Mouse (Mus musculus) forebrain, embryonic 11.5 days (tissue): ENCODE results near the gene Timp2. TPM values are rescaled to one million over a fixed set of nuclear protein-coding genes. Genes with fewer than 3 reads are reported as not detected.

Experiments used
- ATAC-seq: fragments of 200-750 bp; cut with Nextera tagmentation; replicated peaks from 2 replicates; pipeline ENCODE4 v1.8.0; 2017; ENCODE audit warnings: moderate TSS enrichment; ENCODE audit not compliant: low FRiP score
- DNase-seq: peaks from one replicate; pipeline ENCODE4 v3.0.0-alpha.2; 2017; ENCODE audit warnings: low spot score
- H3K27ac ChIP-seq: fragments of 300-500 bp; sonication (generic); 2 replicates; pipeline ENCODE4 v1.5.1; 2014; ENCODE audit warnings: low read depth, low read length
- H3K27me3 ChIP-seq: fragments of 300-500 bp; sonication (generic); 2 replicates; pipeline ENCODE4 v1.6.1; 2014; ENCODE audit warnings: mild to moderate bottlenecking, low read length, mixed read lengths; ENCODE audit not compliant: control insufficient read depth, insufficient read depth
- H3K36me3 ChIP-seq: fragments of 300-500 bp; sonication (generic); 2 replicates; pipeline ENCODE4 v1.6.1; 2014; ENCODE audit warnings: mild to moderate bottlenecking, low read length, moderate library complexity, mixed read lengths; ENCODE audit not compliant: control insufficient read depth, insufficient read depth
- H3K4me1 ChIP-seq: fragments of 300-500 bp; sonication (generic); replicated peaks from 2 replicates; pipeline ENCODE4 v1.6.1; 2014; ENCODE audit warnings: low read length, mixed read lengths; ENCODE audit not compliant: control insufficient read depth, insufficient read depth
- H3K4me2 ChIP-seq: fragments of 300-500 bp; sonication (generic); 2 replicates; pipeline ENCODE4 v1.6.1; 2014; ENCODE audit warnings: low read depth, mild to moderate bottlenecking, low read length, moderate library complexity, mixed read lengths; ENCODE audit not compliant: severe bottlenecking
- H3K4me3 ChIP-seq: fragments of 300-500 bp; sonication (generic); 2 replicates; pipeline ENCODE4 v1.5.1; 2014; ENCODE audit warnings: low read depth, low read length
- H3K9ac ChIP-seq: fragments of 300-500 bp; sonication (generic); 2 replicates; pipeline ENCODE4 v1.6.1; 2014; ENCODE audit warnings: low read length
- H3K9me3 ChIP-seq: fragments of 300-500 bp; sonication (generic); 2 replicates; pipeline ENCODE4 v1.6.1; 2016; ENCODE audit warnings: low read length, mixed read lengths; ENCODE audit not compliant: control insufficient read depth
- WGBS: fragments of 180-500 bp; shearing (Covaris S2); extraction: QIAGEN DNeasy Blood & Tissue Kit; methylation state at CpG from one replicate; pipeline ENCODE4 v1.1.7; 2014; 5-methylcytosine and 5-hydroxymethylcytosine counted together
- polyA plus RNA-seq: library from polyadenylated mRNA; unstranded; fragments of >200 nt; fragmentation: Nextera tagmentation; extraction: Ambion mirVana; gene quantifications from 2 replicates; pipeline ENCODE4 v1.2.1, GENCODE M21; 2014

The Timp2 gene
- polyA plus RNA-seq, 1 experiment from 2014 or later = 48.0 TPM

DNA sequence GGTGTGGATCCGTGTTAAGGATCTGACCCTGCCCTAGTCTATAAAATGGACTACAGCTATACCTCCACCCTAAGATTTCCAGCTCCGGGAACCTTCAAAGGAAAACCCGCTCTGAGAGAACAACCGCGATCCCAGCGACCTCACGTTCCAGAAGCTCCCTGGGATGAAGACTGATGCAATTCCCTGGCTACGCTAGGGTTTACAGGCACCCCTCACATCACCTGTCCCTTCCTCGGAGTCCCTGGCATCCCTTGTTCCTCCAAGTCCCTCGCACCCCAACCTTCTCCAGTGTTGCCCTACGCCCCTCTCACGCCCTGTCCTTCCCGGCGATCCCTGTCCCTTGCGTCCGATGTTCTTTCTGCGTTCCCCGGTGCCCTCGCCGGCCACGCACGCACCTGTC is 66.0 kb downstream of the Timp2 start:
- Histone ChIP-seq H3K4me3 (peak overlapping the region; percentile 88), H3K4me1 (peaks cover 6% of the 10 kb centered on the region; the same call in 1 of the 2 replicates), H3K36me3 (peaks cover 8% of the 10 kb centered on the region; the same call in 1 of the 2 replicates), H3K9ac (peak overlapping the region; percentile 82), H3K4me2 (peak overlapping the region; percentile 64), H3K9me3 (no peaks in the 10 kb centered on the region), H3K27me3 (no peaks in the 10 kb centered on the region), H3K27ac (peak overlapping the region; percentile 15; the same call in 1 of the 2 replicates)
- ATAC-seq = no peak; the same call in 1 of the 2 replicates
- under 1% methylated on average over 22 of the region's 22 CpGs for WGBS
- no peak for DNase-seq

DNA sequence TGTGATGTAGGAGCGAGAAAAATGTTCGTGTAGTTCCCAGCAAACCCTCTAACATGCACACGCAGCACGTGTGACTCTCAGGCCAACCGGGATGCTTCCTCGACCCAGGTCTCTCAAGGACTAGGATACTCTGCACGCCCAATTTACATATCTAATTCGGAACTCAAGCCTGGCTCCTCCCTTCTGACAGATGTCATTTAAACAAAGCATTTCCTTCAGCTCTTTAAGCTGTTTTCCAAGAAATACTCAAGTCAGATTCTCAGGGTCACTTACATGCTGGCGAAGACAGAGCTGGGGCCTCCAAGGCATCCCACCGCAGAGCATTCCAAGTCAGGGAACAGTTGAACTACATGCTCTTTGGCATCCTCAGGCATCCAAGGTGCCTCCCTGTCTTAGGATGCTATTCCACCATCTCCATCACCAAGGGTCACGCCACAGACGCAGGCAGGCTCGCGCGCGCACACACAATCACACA is 66.5 kb downstream of the Timp2 start:
- Histone ChIP-seq H3K4me2 (peak overlapping the region; percentile 64), H3K27me3 (no peaks in the 10 kb centered on the region), H3K4me3 (peak overlapping the region; percentile 88), H3K27ac (no peak overlapping the region), H3K36me3 (peaks cover 9% of the 10 kb centered on the region; the same call in 1 of the 2 replicates), H3K4me1 (peaks cover 6% of the 10 kb centered on the region; the same call in 1 of the 2 replicates), H3K9ac (peak overlapping the region; percentile 82), H3K9me3 (no peaks in the 10 kb centered on the region)
- no peak for DNase-seq
- 1% methylated on average over 16 of the region's 16 CpGs for WGBS
- ATAC-seq = no peak

GRCm38 (mm10) chr11:118287573-118287972 is 68.0 kb downstream of the Timp2 start:
- Histone ChIP-seq H3K9me3 (no peaks in the 10 kb centered on the region), H3K36me3 (peaks cover 15% of the 10 kb centered on the region)

DNA sequence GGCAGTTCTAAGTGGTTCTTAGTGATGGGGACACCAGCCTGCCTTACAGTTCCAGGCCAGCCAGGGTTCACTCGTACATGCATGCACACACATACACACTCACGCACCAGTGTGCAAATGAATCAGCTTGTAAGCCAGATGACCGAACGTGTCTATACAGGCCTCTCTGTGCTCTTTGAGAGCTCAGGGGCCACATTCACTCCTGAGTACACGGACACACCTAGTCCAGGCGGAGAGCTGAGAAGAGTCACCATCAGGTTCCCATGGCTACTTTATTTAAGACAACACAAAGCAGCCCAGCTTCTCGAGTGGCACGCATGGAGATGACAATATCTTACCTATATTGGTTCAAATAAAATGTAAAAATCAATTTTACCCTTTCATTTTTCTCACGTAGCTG is 69.1 kb downstream of the Timp2 start:
- no peak for ATAC-seq
- peaks cover 15% of the 10 kb centered on the region for H3K36me3 ChIP-seq

More at GRCm38 (mm10) chr11:118287573-118287972, 68.0 kb downstream of the Timp2 start:
- ATAC-seq = no peak
- Histone ChIP-seq H3K4me1 (peaks cover 6% of the 10 kb centered on the region; the same call in 1 of the 2 replicates), H3K27ac (no peak overlapping the region), H3K9ac (no peak overlapping the region), H3K27me3 (no peaks in the 10 kb centered on the region), H3K4me2 (no peak overlapping the region), H3K4me3 (no peak overlapping the region)
- no peak for DNase-seq
- WGBS = 95% methylated on average over 9 of the region's 9 CpGs

DNA sequence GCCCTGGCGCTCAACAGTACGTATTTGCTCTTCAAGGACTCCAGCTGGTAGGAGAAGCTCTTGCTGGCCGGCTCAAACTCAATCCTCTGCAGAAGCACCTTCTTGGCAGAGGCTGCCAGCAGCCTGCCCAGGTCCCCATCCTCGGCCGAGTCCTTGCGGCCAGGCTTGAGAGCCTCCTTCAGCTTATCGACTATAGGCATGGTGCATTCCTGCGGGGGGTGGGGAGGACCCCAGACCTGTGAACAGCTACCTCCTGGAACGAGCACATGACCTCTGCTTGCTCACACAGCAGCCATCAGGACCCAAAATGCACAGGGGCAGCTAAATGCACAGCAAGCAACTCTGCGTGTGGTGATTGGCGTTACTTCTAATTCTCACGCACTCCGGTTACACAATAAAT is 69.7 kb downstream of the Timp2 start:
- ATAC-seq (no peak), DNase-seq (no peak)
- Histone ChIP-seq H3K27me3 (no peaks in the 10 kb centered on the region), H3K4me2 (no peak overlapping the region), H3K4me1 (peaks cover 6% of the 10 kb centered on the region; the same call in 1 of the 2 replicates), H3K36me3 (peaks cover 15% of the 10 kb centered on the region), H3K9me3 (no peaks in the 10 kb centered on the region), H3K27ac (no peak overlapping the region), H3K9ac (no peak overlapping the region), H3K4me3 (no peak overlapping the region)
- 92% methylated on average over 13 of the region's 13 CpGs for WGBS

More for the DNA sequence above, 69.1 kb downstream of the Timp2 start:
- Histone ChIP-seq H3K4me1 (peaks cover 6% of the 10 kb centered on the region; the same call in 1 of the 2 replicates), H3K27ac (no peak overlapping the region), H3K27me3 (no peaks in the 10 kb centered on the region), H3K9ac (no peak overlapping the region), H3K4me3 (no peak overlapping the region), H3K4me2 (no peak overlapping the region), H3K9me3 (no peaks in the 10 kb centered on the region)
- DNase-seq = no peak
- WGBS = 97% methylated on average over 9 of the region's 9 CpGs

- Histone ChIP-seq H3K4me3 (no peak overlapping the region), H3K4me2 (no peak overlapping the region), H3K9ac (no peak overlapping the region), H3K27me3 (no peaks in the 10 kb centered on the region), H3K9me3 (no peaks in the 10 kb centered on the region), H3K36me3 (peaks cover 18% of the 10 kb centered on the region), H3K4me1 (no peaks in the 10 kb centered on the region), H3K27ac (no peak overlapping the region)
- WGBS = 96% methylated on average over 3 of the region's 3 CpGs
- no peak for DNase-seq
- ATAC-seq = no peak
Observed at GRCm38 (mm10) chr11:118280218-118280617, 75.3 kb downstream of the Timp2 start.

DNA sequence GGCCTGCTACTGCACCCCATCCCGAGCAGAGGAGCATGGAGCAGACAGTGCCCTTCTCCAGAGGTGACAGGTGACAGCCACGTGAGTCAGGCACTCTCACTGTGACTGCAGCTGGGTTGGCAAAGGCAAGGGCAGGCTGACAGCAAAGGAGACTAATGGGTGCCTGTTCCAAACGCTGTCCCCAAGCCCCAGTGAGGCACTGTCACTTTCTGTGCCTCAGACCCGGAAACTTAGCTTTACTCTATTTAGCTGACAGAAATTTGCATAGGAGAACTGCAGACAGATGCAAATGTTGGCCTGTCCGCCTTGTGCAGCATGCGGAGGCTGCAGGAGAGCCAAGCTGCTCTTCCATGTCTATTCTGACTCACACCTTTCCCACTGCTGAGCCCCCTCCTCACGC is 79.2 kb downstream of the Timp2 start:
- DNase-seq (no peak), ATAC-seq (no peak)
- Histone ChIP-seq H3K9me3 (no peaks in the 10 kb centered on the region), H3K36me3 (peaks cover 16% of the 10 kb centered on the region; the same call in 1 of the 2 replicates), H3K4me3 (no peak overlapping the region), H3K27ac (no peak overlapping the region), H3K27me3 (no peaks in the 10 kb centered on the region), H3K4me2 (no peak overlapping the region), H3K9ac (no peak overlapping the region), H3K4me1 (no peaks in the 10 kb centered on the region)
- 82% methylated on average over 7 of the region's 7 CpGs for WGBS

DNA sequence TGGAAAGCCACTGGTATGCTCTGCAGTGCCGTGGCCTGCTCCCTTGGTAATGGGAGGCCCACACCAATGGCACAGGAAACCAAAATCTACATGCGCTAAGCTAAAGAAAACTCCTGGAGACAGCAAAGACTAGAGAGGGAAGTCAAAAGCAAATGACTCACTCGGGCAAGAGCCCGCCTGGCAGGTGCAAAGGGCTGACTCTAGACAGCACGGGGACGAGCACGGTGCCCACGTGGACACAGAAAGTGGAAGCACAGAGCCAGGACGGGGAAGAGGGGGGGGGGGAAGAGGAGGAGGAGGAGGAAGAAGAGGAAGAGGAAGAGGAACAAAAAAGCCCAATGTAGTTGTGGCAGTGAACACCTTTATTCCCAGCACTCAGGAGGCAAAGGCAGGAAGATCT is 80.4 kb downstream of the Timp2 start:
- Histone ChIP-seq H3K36me3 (peaks cover 22% of the 10 kb centered on the region; the same call in 1 of the 2 replicates), H3K4me2 (no peak overlapping the region), H3K4me1 (no peaks in the 10 kb centered on the region), H3K4me3 (no peak overlapping the region), H3K27ac (no peak overlapping the region), H3K9me3 (no peaks in the 10 kb centered on the region), H3K27me3 (no peaks in the 10 kb centered on the region), H3K9ac (no peak overlapping the region)
- DNase-seq = no peak
- ATAC-seq = no peak
- WGBS = 94% methylated on average over 9 of the region's 9 CpGs

DNA sequence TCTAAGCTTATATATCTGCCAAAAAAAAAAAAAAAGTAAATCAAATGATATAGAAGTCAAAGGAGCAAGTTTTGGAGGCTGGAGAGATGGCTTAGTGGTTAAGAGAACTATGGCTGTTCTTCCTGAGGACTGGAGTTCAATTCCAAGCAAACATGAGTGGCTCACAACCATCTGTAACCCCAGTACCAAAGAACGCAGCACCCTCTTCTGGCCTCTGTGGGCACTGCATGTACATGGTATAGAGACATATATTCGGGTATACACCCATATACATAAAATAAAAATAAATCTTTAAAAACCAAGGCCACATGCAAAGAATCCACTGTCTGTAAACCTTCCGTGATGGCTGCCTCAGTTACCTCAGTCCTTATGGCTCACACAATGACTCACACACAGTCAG is 85.7 kb downstream of the Timp2 start:
- no peaks in the 10 kb centered on the region for H3K9me3 ChIP-seq
- no peak overlapping the region for H3K4me3 ChIP-seq
- H3K36me3 ChIP-seq = peaks cover 20% of the 10 kb centered on the region; the same call in 1 of the 2 replicates
- no peak overlapping the region for H3K9ac ChIP-seq
- no peak overlapping the region for H3K27ac ChIP-seq
- H3K27me3 ChIP-seq = no peaks in the 10 kb centered on the region
- no peak overlapping the region for H3K4me2 ChIP-seq
- no peak for ATAC-seq
- no peaks in the 10 kb centered on the region for H3K4me1 ChIP-seq
- WGBS = 89% methylated on average over 3 of the region's 3 CpGs
- DNase-seq = no peak
